Mouse (Mus musculus) intestine, embryonic 14.5 days (tissue): Measurements from ENCODE around the gene Gramd1c. TPM values are rescaled to one million over a fixed set of nuclear protein-coding genes. Genes with fewer than 3 reads are reported as not detected.
A peak's percentile ranks its signal among the peaks of the same experiment; 100 is the strongest.

Experiments used
- ATAC-seq: fragments of 200-750 bp; cut with Nextera tagmentation; replicated peaks from 2 replicates; pipeline ENCODE4 v1.8.0; 2017; ENCODE audit warnings: low read depth, moderate number of reproducible peaks, moderate TSS enrichment, moderate library complexity; ENCODE audit not compliant: low FRiP score, low TSS enrichment
- DNase-seq: peaks from one replicate; pipeline ENCODE4 v3.0.0-alpha.2; 2018; ENCODE audit warnings: low spot score
- H3K27ac ChIP-seq: fragments of 300-500 bp; sonication (generic); 2 replicates; pipeline ENCODE4 v1.5.1; 2014; ENCODE audit warnings: low read depth, mild to moderate bottlenecking, control low read depth
- H3K27me3 ChIP-seq: fragments of 300-500 bp; sonication (generic); replicated peaks from 2 replicates; pipeline ENCODE4 v1.6.1; 2014; ENCODE audit warnings: low read length, control low read depth; ENCODE audit not compliant: control insufficient read depth, insufficient read depth
- H3K36me3 ChIP-seq: fragments of 300-500 bp; sonication (generic); 2 replicates; pipeline ENCODE4 v1.6.1; 2014; ENCODE audit warnings: low read length, control low read depth; ENCODE audit not compliant: control insufficient read depth, insufficient read depth
- H3K4me1 ChIP-seq: fragments of 300-500 bp; sonication (generic); replicated peaks from 2 replicates; pipeline ENCODE4 v1.6.1; 2014; ENCODE audit warnings: low read length, control low read depth, mixed read lengths; ENCODE audit not compliant: control insufficient read depth, insufficient read depth
- H3K4me2 ChIP-seq: fragments of 300-500 bp; sonication (generic); 2 replicates; pipeline ENCODE4 v1.6.1; 2014; ENCODE audit warnings: low read length
- H3K4me3 ChIP-seq: fragments of 300-500 bp; sonication (generic); 2 replicates; pipeline ENCODE4 v1.5.1; 2014; ENCODE audit warnings: low read depth, low read length, control low read depth, mixed read lengths
- H3K9ac ChIP-seq: fragments of 300-500 bp; sonication (generic); 2 replicates; pipeline ENCODE4 v1.6.1; 2014; ENCODE audit warnings: mild to moderate bottlenecking, low read length
- H3K9me3 ChIP-seq: fragments of 300-500 bp; sonication (generic); 2 replicates; pipeline ENCODE4 v1.6.1; 2016; ENCODE audit warnings: low read length, control low read depth; ENCODE audit not compliant: control insufficient read depth
- WGBS: fragments of 180-500 bp; shearing (Covaris S2); extraction: QIAGEN DNeasy Blood & Tissue Kit; methylation state at CpG from one replicate; pipeline ENCODE4 v1.1.7; 2014; 5-methylcytosine and 5-hydroxymethylcytosine counted together
- polyA plus RNA-seq: library from polyadenylated mRNA; unstranded; fragments of >200 nt; fragmentation: Nextera tagmentation; extraction: Ambion mirVana; gene quantifications from 2 replicates; pipeline ENCODE4 v1.2.1, GENCODE M21; 2014

Gramd1c gene
- polyA plus RNA-seq, 1 experiment from 2014 or later = 7.2 TPM

DNA sequence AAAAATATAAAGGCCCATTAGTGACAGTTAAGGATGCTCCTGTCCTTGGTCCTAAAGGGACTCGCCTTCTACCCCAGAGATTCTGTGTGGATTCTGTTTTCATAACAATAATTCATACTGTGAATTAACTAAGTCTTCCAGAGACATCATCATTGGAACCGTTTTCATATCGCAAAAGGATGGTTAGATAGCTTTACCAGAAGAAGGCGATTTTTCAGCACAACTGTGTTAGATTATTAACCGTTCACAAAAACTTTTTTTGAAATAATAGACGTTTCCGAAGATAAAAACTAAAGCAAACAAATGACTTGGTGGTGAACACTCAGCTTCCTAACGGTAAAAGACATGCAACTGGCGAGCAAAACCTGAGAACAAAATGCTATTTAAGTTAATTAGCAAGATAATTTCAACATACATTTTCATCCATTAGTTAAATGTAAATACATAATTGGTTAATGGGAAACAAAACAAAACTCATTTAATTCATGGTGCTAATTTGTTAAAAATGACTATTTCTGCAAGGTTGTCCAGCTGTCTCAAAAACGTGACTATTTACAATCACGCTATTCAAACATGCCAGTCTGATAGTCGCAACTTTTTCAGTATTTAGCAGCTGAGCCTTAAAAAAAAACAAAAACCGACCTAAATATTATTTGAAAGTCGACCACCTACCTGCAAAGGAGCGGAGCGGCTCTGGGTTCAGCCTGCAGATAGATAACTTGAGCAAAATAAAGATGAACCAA is 47.6 kb downstream of the Gramd1c start:
- Histone ChIP-seq H3K4me3 (peak overlapping the region; percentile 36), H3K4me1 (no peaks in the 10 kb centered on the region), H3K4me2 (peak overlapping the region; percentile 44), H3K9ac (peak overlapping the region; percentile 34; the same call in 1 of the 2 replicates), H3K27ac (no peak overlapping the region), H3K9me3 (no peaks in the 10 kb centered on the region), H3K36me3 (no peaks in the 10 kb centered on the region), H3K27me3 (no peaks in the 10 kb centered on the region)
- ATAC-seq (0 out of 2 replicates have a peak, but pooled peaks have one; percentile 10), DNase-seq (peak; percentile 53)
- 52% methylated on average over 16 of the region's 16 CpGs for whole genome bisulfite sequencing

DNA sequence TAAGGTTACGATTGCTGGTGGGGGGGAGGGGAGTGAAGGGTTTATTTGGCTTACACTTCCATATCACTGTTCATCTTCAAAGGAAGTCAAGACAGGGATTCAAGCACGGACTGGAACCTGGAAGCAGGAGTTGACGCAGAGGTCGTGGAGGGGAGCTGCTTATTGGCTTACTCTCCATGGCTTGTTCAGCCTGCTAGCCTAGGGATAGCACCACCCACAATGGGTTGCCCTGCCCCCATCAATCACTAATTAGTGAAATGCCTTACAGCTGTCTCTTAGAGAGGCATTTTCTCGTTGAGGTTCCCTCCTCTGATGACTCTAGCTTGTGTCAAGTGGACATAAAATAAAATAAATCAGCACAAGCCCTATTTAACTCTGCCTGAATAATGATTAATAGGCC is 52.1 kb downstream of the Gramd1c start:
- 53% methylated on average over 5 of the region's 5 CpGs for WGBS
- H3K27ac ChIP-seq = no peak overlapping the region
- H3K4me1 ChIP-seq = no peaks in the 10 kb centered on the region
- H3K36me3 ChIP-seq = no peaks in the 10 kb centered on the region
- no peak overlapping the region for H3K9ac ChIP-seq
- H3K27me3 ChIP-seq = no peaks in the 10 kb centered on the region
- no peak overlapping the region for H3K4me2 ChIP-seq
- DNase-seq = peak; percentile 24
- H3K4me3 ChIP-seq = no peak overlapping the region
- H3K9me3 ChIP-seq = no peaks in the 10 kb centered on the region
- no peak for ATAC-seq

DNA sequence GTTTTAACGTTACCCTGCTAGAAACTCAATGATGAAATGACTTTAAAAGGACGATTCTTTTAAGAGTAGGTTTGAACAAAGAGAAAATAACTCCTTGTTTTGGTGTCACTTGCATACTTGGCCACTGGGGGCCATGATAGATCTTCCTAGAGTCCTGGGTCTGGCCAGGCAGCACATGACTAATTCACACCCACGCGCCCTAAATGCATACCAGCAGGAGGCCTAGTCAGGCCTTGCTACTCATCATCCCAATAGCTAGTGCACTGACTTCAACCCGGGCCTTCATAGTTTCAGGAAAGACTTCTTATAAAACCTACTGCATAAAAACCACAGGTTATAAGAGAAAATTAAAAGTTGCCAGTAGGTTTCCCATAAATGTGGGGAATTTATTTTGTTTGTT is 61.1 kb downstream of the Gramd1c start:
- Histone ChIP-seq H3K4me2 (no peak overlapping the region), H3K9me3 (no peaks in the 10 kb centered on the region), H3K36me3 (no peaks in the 10 kb centered on the region), H3K4me3 (no peak overlapping the region), H3K27ac (no peak overlapping the region), H3K4me1 (no peaks in the 10 kb centered on the region), H3K9ac (no peak overlapping the region), H3K27me3 (no peaks in the 10 kb centered on the region)
- DNase-seq = peak; percentile 35
- WGBS = 58% methylated on average over 5 of the region's 5 CpGs
- ATAC-seq = no peak

DNA sequence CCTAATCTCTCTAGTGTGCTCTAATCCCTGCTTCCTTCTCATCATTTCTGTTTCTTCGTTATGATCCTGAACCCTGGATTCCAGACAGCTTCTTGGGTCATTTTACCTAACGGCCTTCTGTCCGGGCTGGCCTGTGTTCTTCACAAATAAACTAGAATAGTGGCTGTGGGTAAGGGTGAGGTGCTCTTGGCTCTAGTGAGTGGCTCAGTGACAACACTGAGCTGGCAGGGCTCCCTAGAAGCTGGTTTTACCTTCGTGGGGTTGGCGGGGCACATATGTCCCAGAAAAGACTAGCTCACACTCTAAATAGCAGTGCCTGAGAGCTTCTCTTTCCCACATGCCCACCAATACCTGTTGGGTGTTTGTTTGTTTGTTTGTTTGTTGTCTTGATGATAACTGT is 63.6 kb downstream of the Gramd1c start:
- H3K27ac ChIP-seq = no peak overlapping the region
- H3K9me3 ChIP-seq = no peaks in the 10 kb centered on the region
- H3K4me1 ChIP-seq = no peaks in the 10 kb centered on the region
- no peaks in the 10 kb centered on the region for H3K36me3 ChIP-seq
- DNase-seq = peak; percentile 6
- no peak overlapping the region for H3K4me2 ChIP-seq
- no peak for ATAC-seq
- no peaks in the 10 kb centered on the region for H3K27me3 ChIP-seq
- WGBS = 82% methylated on average over 5 of the region's 5 CpGs
- H3K9ac ChIP-seq = no peak overlapping the region
- H3K4me3 ChIP-seq = no peak overlapping the region

DNA sequence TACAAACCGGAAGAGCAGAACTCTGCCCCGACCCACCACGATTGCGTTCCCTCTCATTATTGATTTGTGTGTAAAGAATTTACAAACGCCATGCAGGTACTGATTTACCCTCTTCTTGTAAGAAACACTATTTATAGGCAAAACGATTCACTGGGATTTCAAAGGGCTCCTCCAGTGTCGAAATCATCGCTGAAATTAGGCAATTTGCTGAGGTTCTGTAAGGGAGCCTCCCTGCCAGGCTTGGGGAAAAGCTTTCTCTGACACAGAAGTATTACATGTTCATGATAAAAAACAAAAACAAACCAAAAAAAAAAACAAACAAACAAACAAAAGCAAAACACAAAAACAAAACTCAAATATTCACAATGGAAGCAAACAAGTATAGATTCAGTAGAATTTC is 64.0 kb downstream of the Gramd1c start:
- Histone ChIP-seq H3K9me3 (no peaks in the 10 kb centered on the region), H3K4me1 (no peaks in the 10 kb centered on the region), H3K4me3 (no peak overlapping the region), H3K36me3 (no peaks in the 10 kb centered on the region), H3K9ac (no peak overlapping the region), H3K4me2 (no peak overlapping the region), H3K27me3 (no peaks in the 10 kb centered on the region), H3K27ac (no peak overlapping the region)
- WGBS = 82% methylated on average over 8 of the region's 8 CpGs
- ATAC-seq = no peak
- DNase-seq = no peak

DNA sequence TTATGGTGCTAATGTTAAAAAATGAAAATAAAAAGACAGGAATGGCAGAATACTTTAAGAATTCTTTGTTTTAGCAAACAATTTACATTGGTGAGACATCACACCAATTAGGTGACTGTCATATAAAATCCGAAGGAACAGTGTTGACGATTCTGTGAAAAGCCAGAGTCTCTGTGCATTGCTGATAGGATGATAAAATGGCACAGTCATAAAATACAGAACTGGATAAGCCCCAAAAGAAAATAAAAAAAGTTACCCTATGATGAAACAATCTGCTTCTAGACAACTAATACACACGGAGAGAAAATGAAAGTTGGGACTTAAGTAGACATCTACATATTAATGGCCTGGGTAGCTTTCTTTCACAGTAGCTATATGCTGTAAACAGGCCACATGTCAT is 68.5 kb downstream of the Gramd1c start:
- 82% methylated on average over 3 of the region's 3 CpGs for WGBS
- Histone ChIP-seq H3K4me2 (no peak overlapping the region), H3K4me1 (no peaks in the 10 kb centered on the region), H3K27ac (no peak overlapping the region), H3K9me3 (no peaks in the 10 kb centered on the region), H3K4me3 (no peak overlapping the region), H3K9ac (no peak overlapping the region), H3K36me3 (no peaks in the 10 kb centered on the region), H3K27me3 (no peaks in the 10 kb centered on the region)
- DNase-seq (no peak), ATAC-seq (no peak)

DNA sequence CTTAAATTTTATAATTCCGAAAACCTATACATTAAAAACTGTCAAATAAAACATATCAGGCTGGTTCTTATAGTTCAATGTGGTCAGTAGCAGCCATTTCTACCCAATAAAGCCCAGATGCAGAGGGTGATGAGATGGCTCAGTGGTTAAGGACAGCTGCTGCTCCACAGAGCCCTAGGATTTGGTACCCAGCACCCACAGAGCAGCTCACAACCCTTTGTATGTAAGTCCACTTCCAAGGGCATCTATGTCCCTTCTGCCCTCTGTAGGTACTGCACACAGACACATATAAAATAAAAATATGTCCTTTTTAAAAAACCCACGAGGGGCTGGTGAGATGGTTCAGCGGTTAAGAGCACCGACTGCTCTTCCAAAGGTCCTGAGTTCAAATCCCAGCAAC is 76.8 kb downstream of the Gramd1c start:
- Histone ChIP-seq H3K9me3 (no peaks in the 10 kb centered on the region), H3K9ac (no peak overlapping the region), H3K4me2 (no peak overlapping the region), H3K4me1 (no peaks in the 10 kb centered on the region), H3K36me3 (no peaks in the 10 kb centered on the region), H3K27ac (no peak overlapping the region), H3K27me3 (no peaks in the 10 kb centered on the region), H3K4me3 (no peak overlapping the region)
- ATAC-seq (no peak), DNase-seq (no peak)
- 92% methylated on average over 4 of the region's 4 CpGs for WGBS

DNA sequence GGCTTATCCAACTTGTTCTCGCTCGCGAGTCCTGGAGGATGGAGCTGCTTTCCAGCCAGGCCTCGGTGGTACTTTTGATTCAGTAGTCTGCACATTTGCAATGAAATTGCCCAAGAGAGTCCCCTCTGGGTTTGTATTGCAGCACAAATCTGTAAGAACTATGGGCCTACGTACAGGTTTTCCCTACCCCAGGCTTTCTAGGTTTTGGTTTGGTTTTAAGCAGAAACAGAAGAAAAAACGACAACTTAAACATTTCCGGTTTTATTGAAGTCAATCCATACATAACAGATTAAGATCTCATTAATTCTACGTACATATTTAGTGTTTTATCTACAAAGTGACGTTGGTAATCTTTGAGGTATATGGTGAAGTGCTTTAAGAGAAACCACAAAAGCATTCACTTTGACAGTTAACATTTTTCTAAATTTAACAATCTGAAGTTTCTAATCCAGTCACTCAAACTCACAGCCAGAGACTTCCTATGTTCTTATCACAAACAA is 83.0 kb downstream of the Gramd1c start:
- H3K36me3 ChIP-seq = no peaks in the 10 kb centered on the region
- peak overlapping the region; percentile 66 for H3K4me3 ChIP-seq
- H3K27ac ChIP-seq = no peak overlapping the region
- ATAC-seq = 0 out of 2 replicates have a peak, but pooled peaks have one; percentile 1
- DNase-seq = no peak
- H3K4me2 ChIP-seq = peak overlapping the region; percentile 100
- H3K9me3 ChIP-seq = no peaks in the 10 kb centered on the region
- H3K9ac ChIP-seq = peak overlapping the region; percentile 52
- WGBS = 28% methylated on average over 9 of the region's 9 CpGs
- peaks cover 25% of the 10 kb centered on the region; the same call in 1 of the 2 replicates for H3K27me3 ChIP-seq
- no peaks in the 10 kb centered on the region for H3K4me1 ChIP-seq
